Mouse (Mus musculus): ENCODE data around the gene Galntl6.

- TF ChIP-seq CTCF (IDR thresholded peaks at IDR 0.05; ENCODE audit: extremely low read depth, insufficient read length, insufficient replicate concordance, low read depth, low read length) (no peak), POLR2A (IDR thresholded peaks at IDR 0.05; ENCODE audit: low read depth, low read length) (no peak)
Observed at GRCm38 (mm10) chr8:58523443-58523842, 389.0 kb downstream of the Galntl6 start.
